Mouse (Mus musculus) hindbrain, postnatal 0 days (tissue): ENCODE data around the gene Zfp322a. TPM values are rescaled to one million over a fixed set of nuclear protein-coding genes. Genes with fewer than 3 reads are reported as not detected.
"Not testable (repeated sequence)": the region's sequence is repeated elsewhere in the genome, so short reads cannot be mapped to it uniquely, and the experiment has no call there.

Experiments used
- ATAC-seq: fragments of 200-750 bp; cut with Nextera tagmentation; 2 replicates; pipeline ENCODE4 v1.8.0; 2017; ENCODE audit warnings: mild to moderate bottlenecking, moderate TSS enrichment, moderate library complexity
- DNase-seq: peaks from one replicate; pipeline ENCODE4 v3.0.0-alpha.2; 2015; ENCODE audit warnings: low spot score
- H3K27ac ChIP-seq: fragments of 300-500 bp; sonication (generic); 2 replicates; pipeline ENCODE4 v1.5.1; 2014; ENCODE audit warnings: mild to moderate bottlenecking
- H3K27me3 ChIP-seq: fragments of 300-500 bp; sonication (generic); 2 replicates; pipeline ENCODE4 v1.6.1; 2014; ENCODE audit warnings: low read length, mixed read lengths; ENCODE audit not compliant: insufficient read depth
- H3K36me3 ChIP-seq: fragments of 300-500 bp; sonication (generic); 2 replicates; pipeline ENCODE4 v1.6.1; 2014; ENCODE audit warnings: low read length, mixed read lengths; ENCODE audit not compliant: insufficient read depth
- H3K4me1 ChIP-seq: fragments of 300-500 bp; sonication (generic); 2 replicates; pipeline ENCODE4 v1.6.1; 2014; ENCODE audit warnings: antibody characterized with exemption, low read length, mixed read lengths; ENCODE audit not compliant: insufficient read depth
- H3K4me2 ChIP-seq: fragments of 300-500 bp; sonication (generic); 2 replicates; pipeline ENCODE4 v1.6.1; 2014; ENCODE audit warnings: low read depth, mild to moderate bottlenecking, low read length, moderate library complexity, mixed read lengths
- H3K4me3 ChIP-seq: fragments of 300-500 bp; sonication (generic); 2 replicates; pipeline ENCODE4 v1.5.1; 2014; ENCODE audit warnings: low read length
- H3K9ac ChIP-seq: fragments of 300-500 bp; sonication (generic); replicated peaks from 2 replicates; pipeline ENCODE4 v1.6.1; 2014; ENCODE audit warnings: mild to moderate bottlenecking, low read length, moderate library complexity, mixed read lengths
- H3K9me3 ChIP-seq: fragments of 300-500 bp; sonication (generic); 2 replicates; pipeline ENCODE4 v1.6.1; 2016; ENCODE audit warnings: low read length, mixed read lengths
- CTCF ChIP-seq: IDR thresholded peaks from 2 replicates; pipeline ENCODE4 v1.5.1; 2016; ENCODE audit warnings: antibody characterized with exemption, control low read depth, low read depth
- WGBS: fragments of 180-500 bp; shearing (Covaris S2); extraction: QIAGEN DNeasy Blood & Tissue Kit; methylation state at CpG from one replicate; pipeline ENCODE4 v1.1.7; 2014; 5-methylcytosine and 5-hydroxymethylcytosine counted together
- polyA plus RNA-seq: library from polyadenylated mRNA; unstranded; fragments of >200 nt; fragmentation: Nextera tagmentation; extraction: Ambion mirVana; gene quantifications from 2 replicates; pipeline ENCODE4 v1.2.1, GENCODE M21; 2015
- total RNA-seq: library from RNA; depleted of rRNA; stranded (reverse); fragments of >200 nt; gene quantifications from 2 replicates; pipeline ENCODE4 v1.2.3, GENCODE M21; 2014

The Zfp322a gene
- total and polyA plus RNA-seq, 2 experiments from 2014 or later: 15.7 to 30.0 TPM

- WGBS: 73% methylated on average over 1 of the region's 1 CpGs
- Histone ChIP-seq H3K27me3 (no peaks in the 10 kb centered on the region), H3K4me1 (no peaks in the 10 kb centered on the region), H3K27ac (no peak overlapping the region), H3K4me3 (no peak overlapping the region), H3K36me3 (no peaks in the 10 kb centered on the region), H3K9ac (no peak overlapping the region), H3K4me2 (no peak overlapping the region), H3K9me3 (no peaks in the 10 kb centered on the region)
- no peak for TF ChIP-seq CTCF
- DNase-seq (no peak), ATAC-seq (no peak)
Measured at GRCm38 (mm10) chr13:23383127-23383526, 14.1 kb upstream of the Zfp322a start.

DNA sequence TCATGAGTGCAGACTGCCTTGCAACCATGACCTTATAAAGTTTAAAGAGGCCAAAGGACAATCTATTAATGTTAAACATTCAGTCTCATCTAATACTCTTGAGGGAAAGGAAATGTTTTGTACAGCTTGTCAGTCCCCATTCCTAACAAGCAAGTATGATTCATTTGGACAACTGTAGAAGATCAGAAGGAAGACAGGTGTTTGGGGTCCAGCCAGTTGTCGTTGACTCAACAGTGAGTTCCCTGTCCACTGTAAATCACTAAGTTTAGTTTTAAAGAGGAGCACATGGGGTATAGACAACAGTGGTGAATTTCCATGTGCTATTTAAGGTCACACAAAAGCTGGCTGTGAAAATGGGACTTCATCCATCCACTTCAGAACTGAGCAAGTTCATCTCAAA, 3.4 kb upstream of the Zfp322a start:
- Histone ChIP-seq H3K4me1 (peaks cover 8% of the 10 kb centered on the region), H3K36me3 (no peaks in the 10 kb centered on the region), H3K4me2 (no peak overlapping the region), H3K4me3 (no peak overlapping the region), H3K9me3 (no peaks in the 10 kb centered on the region), H3K27ac (no peak overlapping the region), H3K27me3 (no peaks in the 10 kb centered on the region), H3K9ac (no peak overlapping the region)
- DNase-seq (no peak), ATAC-seq (no peak)
- TF ChIP-seq CTCF: no peak
- 81% methylated on average over 1 of the region's 1 CpGs for WGBS

GRCm38 (mm10) chr13:23370075-23370474, 1.1 kb upstream of the Zfp322a start:
- H3K36me3 ChIP-seq: no peaks in the 10 kb centered on the region
- H3K9me3 ChIP-seq: no peaks in the 10 kb centered on the region
- no peak overlapping the region for H3K27ac ChIP-seq
- DNase-seq (no peak), ATAC-seq (no peak)
- H3K4me2 ChIP-seq: peak overlapping the region; percentile 77
- no peaks in the 10 kb centered on the region for H3K27me3 ChIP-seq
- TF ChIP-seq CTCF: no peak
- H3K4me3 ChIP-seq: peak overlapping the region; percentile 74; the same call in 1 of the 2 replicates
- H3K9ac ChIP-seq: no peak overlapping the region
- 90% methylated on average over 4 of the region's 4 CpGs for WGBS
- peaks cover 22% of the 10 kb centered on the region for H3K4me1 ChIP-seq

- H3K27me3 ChIP-seq: no peaks in the 10 kb centered on the region
- DNase-seq: no peak
- no peaks in the 10 kb centered on the region for H3K36me3 ChIP-seq
- peaks cover 22% of the 10 kb centered on the region for H3K4me1 ChIP-seq
- no peak; the same call in 1 of the 2 replicates for ATAC-seq
- no peak for TF ChIP-seq CTCF
- H3K4me3 ChIP-seq: peak overlapping the region; percentile 74
- under 1% methylated on average over 10 of the region's 10 CpGs for WGBS
- no peaks in the 10 kb centered on the region for H3K9me3 ChIP-seq
- peak overlapping the region; percentile 72 for H3K9ac ChIP-seq
- peak overlapping the region; percentile 77 for H3K4me2 ChIP-seq
- H3K27ac ChIP-seq: peak overlapping the region; percentile 94
Measured at GRCm38 (mm10) chr13:23369421-23369765, 385 bp upstream of the Zfp322a start.

DNA sequence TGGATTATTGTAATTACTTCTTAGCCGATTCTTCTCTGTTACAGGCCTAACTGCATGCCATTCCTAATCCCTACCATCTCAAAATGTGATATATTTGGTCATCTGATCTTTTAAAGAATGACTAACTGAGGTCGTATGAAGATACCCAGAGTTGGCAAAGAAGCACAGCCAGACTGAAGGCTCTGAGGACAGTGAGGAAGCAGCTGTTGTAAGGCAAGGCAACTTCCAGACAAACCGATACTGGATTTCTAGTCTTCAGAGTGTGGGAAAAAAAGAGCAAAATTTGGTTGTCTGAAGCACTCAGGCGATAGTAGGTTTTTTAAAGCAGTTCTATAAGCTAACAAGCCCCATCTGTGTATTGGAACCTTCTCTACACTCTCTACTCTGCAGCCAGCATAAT, 7.5 kb downstream of the Zfp322a start:
- H3K9ac ChIP-seq: no peak overlapping the region
- no peak overlapping the region for H3K4me2 ChIP-seq
- 0 out of 2 replicates have a peak, but pooled peaks cover 5% of the 10 kb centered on the region for H3K4me1 ChIP-seq
- H3K27ac ChIP-seq: no peak overlapping the region
- ATAC-seq: no peak
- peaks cover 22% of the 10 kb centered on the region for H3K36me3 ChIP-seq
- DNase-seq: no peak
- H3K27me3 ChIP-seq: no peaks in the 10 kb centered on the region
- WGBS: 91% methylated on average over 4 of the region's 4 CpGs
- no peak overlapping the region for H3K4me3 ChIP-seq
- no peaks in the 10 kb centered on the region for H3K9me3 ChIP-seq
- TF ChIP-seq CTCF: no peak

- not testable (repeated sequence) for H3K27ac ChIP-seq, DNase-seq, H3K4me3 ChIP-seq, H3K4me2 ChIP-seq, H3K4me1 ChIP-seq, H3K27me3 ChIP-seq, H3K9me3 ChIP-seq, ATAC-seq, H3K9ac ChIP-seq
- H3K36me3 ChIP-seq: peaks cover 21% of the 10 kb centered on the region; the same call in 1 of the 2 replicates
- 92% methylated on average over 5 of the region's 5 CpGs for WGBS
Measured at GRCm38 (mm10) chr13:23354541-23354940, 14.5 kb downstream of the Zfp322a start.

DNA sequence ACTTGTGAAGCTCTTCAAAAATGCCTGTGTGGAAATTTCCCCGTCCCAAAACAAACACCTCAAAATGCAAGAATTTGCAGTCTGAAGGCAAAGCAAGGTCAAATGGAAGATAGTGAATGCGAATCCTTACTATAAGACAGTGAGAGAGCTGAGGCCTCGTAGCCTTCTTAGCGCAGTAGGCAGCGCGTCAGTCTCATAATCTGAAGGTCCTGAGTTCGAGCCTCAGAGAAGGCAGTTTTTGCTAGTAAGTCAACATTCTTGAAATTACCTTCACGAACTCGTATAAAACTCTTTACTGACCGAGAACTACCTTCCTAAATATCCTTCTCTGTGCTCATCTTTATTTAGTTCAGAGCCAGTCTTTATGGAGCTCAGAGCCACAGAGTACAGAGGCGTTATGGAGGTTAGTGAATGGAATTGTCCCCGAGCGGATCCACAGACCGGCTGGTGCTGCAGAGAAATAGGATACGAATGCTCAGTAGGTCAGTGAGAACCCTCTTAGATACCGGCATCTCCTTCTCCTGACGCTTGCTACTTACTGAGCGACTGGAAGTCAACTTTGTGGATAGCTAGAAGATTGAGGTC, 51.6 kb downstream of the Zfp322a start:
- ATAC-seq: no peak
- H3K9me3 ChIP-seq: no peaks in the 10 kb centered on the region
- no peak overlapping the region for H3K9ac ChIP-seq
- peak; percentile 20 for DNase-seq
- peaks cover 4% of the 10 kb centered on the region; the same call in 1 of the 2 replicates for H3K4me1 ChIP-seq
- no peak overlapping the region for H3K4me3 ChIP-seq
- H3K36me3 ChIP-seq: no peaks in the 10 kb centered on the region
- no peak for TF ChIP-seq CTCF
- H3K27ac ChIP-seq: no peak overlapping the region
- peaks cover 21% of the 10 kb centered on the region; the same call in 1 of the 2 replicates for H3K27me3 ChIP-seq
- 10% methylated on average over 18 of the region's 18 CpGs for WGBS
- H3K4me2 ChIP-seq: no peak overlapping the region
